Mouse (Mus musculus) v-Abl transformed pro-B cells (cell line): ENCODE results near the gene Dyx1c1.

Experiments
- in situ Hi-C, 2 experiments: fragments of 400-800 bp; cut with MboI; formaldehyde crosslinking; loops; one replicate each; pipeline ENCODE4 v1.15.1; 2025; ENCODE audit not compliant: unreplicated experiment in 2 of 2

Dyx1c1 gene

GRCm38 (mm10) chr9:72958521-72959450 is at the start of gene Dyx1c1, which contains the start of gene Gm44503:
Gene Dyx1c1, plus strand, starts transcription at chr9:72958785.
Gene Gm44503, plus strand, starts transcription at chr9:72958852.
- in situ Hi-C loops: loop anchor here in 1 of 2 experiments (5.0 kb wide), 1 partner anchor 66 kb away; no protein-coding TSS in a partner anchor

GRCm38 (mm10) chr9:72911381-72911780 is 47.2 kb upstream of the Dyx1c1 start:
- in situ Hi-C loops: no loop called here

- in situ Hi-C loops: no loop called here
These were observed 45.0 kb upstream of the Dyx1c1 start for GRCm38 (mm10) chr9:72913551-72913950.

GRCm38 (mm10) chr9:72915728-72916127 is 42.9 kb upstream of the Dyx1c1 start:
- in situ Hi-C loops: no loop called here

DNA sequence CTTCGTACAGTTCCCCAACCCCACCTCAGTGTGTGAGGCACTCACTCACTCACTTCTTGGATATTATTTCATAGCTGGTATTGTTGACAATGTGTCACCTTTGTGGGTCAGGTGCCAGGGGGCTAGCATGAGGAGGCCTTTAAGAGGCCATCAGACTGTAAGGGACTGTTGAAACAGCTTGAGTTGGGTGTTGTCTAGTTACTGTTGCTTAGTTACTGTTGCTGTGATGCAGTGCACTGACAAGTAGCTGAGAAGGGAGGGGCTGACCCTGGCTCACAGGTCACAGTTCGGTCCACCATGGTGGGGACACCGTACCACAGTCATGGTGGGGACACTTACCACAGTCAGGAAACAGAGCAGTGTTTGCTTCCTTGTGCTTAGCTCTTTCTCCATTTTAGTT is 35.5 kb upstream of the Dyx1c1 start:
- in situ Hi-C loops: no loop called here

GRCm38 (mm10) chr9:72925021-72925934 is 33.3 kb upstream of the Dyx1c1 start, which contains the start of gene Pygo1:
Gene Pygo1, plus strand, starts transcription at chr9:72925645.
- in situ Hi-C loops: loop anchor here in 1 of 2 experiments (25.0 kb wide), 2 partner anchors 1062 to 1113 kb away; no protein-coding TSS in a partner anchor

DNA sequence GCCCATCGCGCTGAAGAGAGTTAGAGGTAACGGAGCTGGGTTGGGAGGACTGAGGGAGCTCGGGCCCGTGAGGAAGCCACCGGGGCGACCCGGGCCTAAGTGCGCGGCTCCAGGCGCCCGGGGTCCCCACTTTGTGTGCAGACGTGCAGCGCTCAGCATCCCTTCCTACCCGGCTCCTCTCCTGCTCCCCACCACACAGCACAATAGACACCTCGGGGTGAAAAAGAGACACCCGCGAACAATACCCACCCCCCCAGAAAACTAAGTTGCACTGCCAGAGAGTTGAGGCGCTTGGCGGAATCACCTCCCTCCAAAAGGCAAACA is 32.7 kb upstream of the Dyx1c1 start:
- in situ Hi-C loops: loop anchor here in 1 of 2 experiments (25.0 kb wide), 2 partner anchors 1061 to 1114 kb away; no protein-coding TSS in a partner anchor

DNA sequence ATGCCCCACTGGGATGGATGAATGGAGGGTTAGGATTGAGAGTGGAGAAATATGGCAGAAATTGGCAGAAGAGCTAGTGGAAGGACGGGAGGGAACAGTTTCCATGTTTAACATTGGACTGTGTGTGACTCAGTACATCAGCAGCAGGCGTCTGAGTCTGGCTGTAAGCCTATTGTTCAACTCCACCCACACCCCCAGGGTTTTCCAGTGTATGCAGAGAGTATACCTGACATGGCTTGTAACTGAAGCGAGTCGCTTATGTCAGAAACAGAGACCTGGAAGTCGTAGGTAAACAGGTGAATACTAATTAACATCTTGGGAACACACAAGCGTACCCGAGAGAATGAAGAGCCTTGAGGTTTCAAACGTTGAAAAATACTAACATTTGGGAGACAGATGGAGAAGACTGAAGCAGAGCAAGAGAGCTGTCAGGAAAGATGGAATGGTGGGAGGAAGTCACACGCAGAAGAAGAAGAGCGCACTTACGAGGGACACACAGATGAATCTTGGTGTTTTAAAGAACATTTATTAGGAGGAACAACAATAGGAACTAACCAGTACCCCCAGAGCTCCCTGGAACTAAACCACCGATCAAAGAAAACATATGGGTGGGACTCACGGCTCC is 27.3 kb upstream of the Dyx1c1 start:
- in situ Hi-C loops: loop anchor here in 1 of 2 experiments (25.0 kb wide), 2 partner anchors 1056 to 1119 kb away; no protein-coding TSS in a partner anchor

DNA sequence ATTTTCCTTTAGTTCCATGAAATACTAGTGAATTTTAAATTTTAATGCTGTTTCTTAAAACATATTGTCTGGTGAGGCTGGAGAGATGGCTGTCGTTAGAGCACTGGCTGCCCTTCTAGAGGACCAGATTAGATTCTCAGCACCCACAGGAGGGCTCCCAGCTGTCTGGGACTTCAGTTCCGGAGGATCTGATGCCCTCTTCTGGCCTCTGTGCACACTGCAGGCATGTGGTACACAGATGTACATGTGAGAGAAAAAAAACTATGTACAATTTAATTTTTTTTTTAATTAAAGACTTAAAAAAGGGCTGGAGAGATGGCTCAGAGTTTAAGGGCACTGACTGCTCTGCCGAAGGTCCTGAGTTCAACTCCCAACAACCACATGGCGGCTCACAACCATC is 23.3 kb upstream of the Dyx1c1 start:
- in situ Hi-C loops: loop anchor here in 1 of 2 experiments (25.0 kb wide), 2 partner anchors 1052 to 1123 kb away; no protein-coding TSS in a partner anchor

GRCm38 (mm10) chr9:72936301-72936700 is 22.3 kb upstream of the Dyx1c1 start:
- in situ Hi-C loops: loop anchor here in 1 of 2 experiments (25.0 kb wide), 2 partner anchors 1051 to 1124 kb away; no protein-coding TSS in a partner anchor

DNA sequence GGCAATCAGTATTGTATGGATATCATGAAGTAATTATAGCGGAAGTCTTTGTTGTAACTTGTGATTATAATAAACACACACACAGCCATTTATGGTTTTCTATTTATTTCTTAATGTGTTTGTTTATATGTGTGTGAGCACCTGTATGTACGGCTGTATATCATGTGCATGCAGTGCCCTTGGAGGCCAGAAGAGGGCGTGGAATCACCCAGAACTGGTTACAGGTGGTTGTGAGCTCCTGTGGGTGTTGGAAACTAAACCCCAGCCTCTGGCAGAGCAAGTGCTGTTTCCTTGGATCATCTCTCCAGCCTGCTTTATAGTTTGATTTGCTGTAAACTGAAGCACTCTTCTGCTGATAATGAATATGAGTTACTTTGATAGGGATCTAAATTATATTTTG is 15.2 kb upstream of the Dyx1c1 start:
- in situ Hi-C loops: loop anchor here in 1 of 2 experiments (25.0 kb wide), 2 partner anchors 1044 to 1131 kb away; no protein-coding TSS in a partner anchor

DNA sequence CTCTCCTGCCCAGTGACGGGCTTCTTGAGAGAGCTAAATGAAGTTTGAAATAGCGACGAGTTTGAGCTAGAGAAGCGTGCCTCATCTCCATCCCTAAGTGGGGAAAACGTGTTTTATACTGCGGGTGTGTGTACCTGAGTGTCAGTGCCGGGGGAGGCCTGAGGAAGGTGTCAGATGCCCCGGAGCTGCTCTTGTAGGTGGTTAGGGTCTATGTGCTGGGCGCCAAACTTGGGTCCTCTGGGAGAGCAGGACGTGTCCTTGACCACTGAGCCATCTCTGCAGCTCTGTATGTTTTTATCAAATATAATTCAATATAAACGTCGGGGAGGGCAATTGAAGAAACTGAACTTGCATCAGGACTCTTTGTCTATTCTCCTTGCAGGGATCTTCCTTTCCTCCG is 14.3 kb upstream of the Dyx1c1 start:
- in situ Hi-C loops: loop anchor here in 1 of 2 experiments (25.0 kb wide), 2 partner anchors 1043 to 1132 kb away; no protein-coding TSS in a partner anchor

- in situ Hi-C loops: loop anchor here in 1 of 2 experiments (25.0 kb wide), 2 partner anchors 1040 to 1135 kb away; no protein-coding TSS in a partner anchor
These were observed 11.6 kb upstream of the Dyx1c1 start for GRCm38 (mm10) chr9:72947010-72947409.

- in situ Hi-C loops: loop anchor here in 1 of 2 experiments (25.0 kb wide), 2 partner anchors 1038 to 1137 kb away; no protein-coding TSS in a partner anchor
These were observed 9.0 kb upstream of the Dyx1c1 start for GRCm38 (mm10) chr9:72949572-72949971.

DNA sequence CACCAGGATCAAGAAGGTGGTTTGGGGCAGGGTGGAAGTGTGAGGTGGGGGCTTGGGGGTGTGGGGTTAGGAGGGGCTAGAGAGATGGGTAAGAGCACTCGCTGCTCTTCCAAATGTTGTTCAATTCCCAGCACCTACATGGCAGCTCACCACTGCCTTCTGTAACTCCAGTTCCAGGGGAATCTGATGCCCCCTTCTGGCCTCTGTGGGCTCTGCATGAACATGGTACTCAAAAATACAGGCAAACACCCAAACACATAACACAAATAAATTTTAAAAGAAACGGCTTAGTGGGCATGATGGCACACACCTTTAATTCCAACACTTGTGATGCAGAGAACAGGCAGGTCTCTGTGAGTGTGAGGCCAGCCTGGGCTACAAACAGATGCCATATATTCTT is 3.8 kb upstream of the Dyx1c1 start:
- in situ Hi-C loops: loop anchor here in 1 of 2 experiments (5.0 kb wide), 1 partner anchor 62 kb away; no protein-coding TSS in a partner anchor

DNA sequence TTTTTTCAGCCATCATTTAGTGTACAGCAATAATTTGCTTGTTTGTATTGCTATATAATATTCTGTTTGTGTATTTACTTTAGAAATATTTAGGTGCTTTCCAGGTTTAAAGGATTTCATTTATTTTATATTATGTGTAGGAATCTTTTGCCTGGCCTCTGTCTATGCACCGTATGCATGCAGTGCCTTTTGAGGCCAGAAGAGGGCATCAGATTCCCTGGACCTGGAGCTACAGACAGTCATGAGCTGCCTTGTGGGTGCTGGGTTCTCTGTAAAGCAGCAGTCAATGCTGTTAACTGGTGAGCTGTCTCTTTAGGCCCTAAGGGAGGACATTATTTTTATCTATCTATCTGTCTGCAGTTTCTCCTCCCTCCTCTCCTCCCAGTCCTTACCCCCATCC is 3.0 kb upstream of the Dyx1c1 start:
- in situ Hi-C loops: loop anchor here in 1 of 2 experiments (5.0 kb wide), 1 partner anchor 63 kb away; no protein-coding TSS in a partner anchor

DNA sequence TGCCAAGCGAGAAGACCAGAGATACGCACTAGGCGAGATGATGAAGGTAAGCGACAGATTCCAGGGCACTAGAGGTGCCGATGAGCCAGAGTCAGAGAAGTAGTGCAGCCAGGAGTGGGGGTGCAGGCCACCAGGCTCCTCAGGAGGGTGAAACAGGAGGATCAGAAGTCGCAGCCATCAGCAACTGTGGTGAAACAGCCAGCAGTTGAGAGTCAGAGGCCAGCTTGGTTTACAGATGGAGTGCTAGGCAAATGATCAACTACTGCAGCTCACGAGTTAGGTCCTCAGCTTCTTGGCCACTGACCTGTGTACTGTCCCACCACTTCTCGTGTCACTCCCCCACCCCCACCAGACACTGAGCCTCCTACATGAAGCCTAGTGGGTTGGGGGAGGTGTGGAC is 2.8 kb downstream of the Dyx1c1 start:
- in situ Hi-C loops: loop anchor here (5.0 kb wide), 1 partner anchor 131 kb away; no protein-coding TSS in a partner anchor

GRCm38 (mm10) chr9:72961959-72962358 is 3.4 kb downstream of the Dyx1c1 start:
- in situ Hi-C loops: loop anchor here (5.0 kb wide), 1 partner anchor 130 kb away; no protein-coding TSS in a partner anchor

GRCm38 (mm10) chr9:72968349-72969061 is 9.9 kb downstream of the Dyx1c1 start:
- in situ Hi-C loops: no loop called here
